Mouse (Mus musculus) ovary, postnatal 36 days (tissue): Measurements from ENCODE around the gene Gm13698.
"Not testable (repeated sequence)": the region's sequence is repeated elsewhere in the genome, so short reads cannot be mapped to it uniquely, and the experiment has no call there.

Experiments
- DNase-seq: peaks from one replicate; pipeline ENCODE4 v3.0.0; 2022; ENCODE audit warnings: low spot score, mixed read lengths

Gm13698 gene

GRCm38 (mm10) chr2:83955393-83955792, at the start of gene Gm13698:
Gene Gm13698, plus strand, starts transcription at chr2:83955693.
- not testable (repeated sequence) for DNase-seq

GRCm38 (mm10) chr2:83929478-83930088, 25.9 kb upstream of the Gm13698 start:
- DNase-seq: no peak

- DNase-seq: peak; percentile 51
Observed at GRCm38 (mm10) chr2:83940931-83941361, 14.5 kb upstream of the Gm13698 start, which contains the start of gene Zswim2. Gene Zswim2, minus strand, starts transcription at chr2:83941228.

GRCm38 (mm10) chr2:83941378-83941777, 14.1 kb upstream of the Gm13698 start:
- no peak for DNase-seq

- DNase-seq: no peak
Observed at GRCm38 (mm10) chr2:83941792-83942191, 13.7 kb upstream of the Gm13698 start.

- DNase-seq: not testable (repeated sequence)
Observed at GRCm38 (mm10) chr2:83961203-83961602, 5.7 kb downstream of the Gm13698 start, which contains the start of gene Gm13693. Gene Gm13693, plus strand, starts transcription at chr2:83961503.

- not testable (repeated sequence) for DNase-seq
Observed at GRCm38 (mm10) chr2:83967013-83967412, 11.5 kb downstream of the Gm13698 start, which contains the start of gene Gm13695. Gene Gm13695, plus strand, starts transcription at chr2:83967313.

- DNase-seq: not testable (repeated sequence)
Observed at GRCm38 (mm10) chr2:83972823-83973222, 17.3 kb downstream of the Gm13698 start, which contains the start of gene Gm13696. Gene Gm13696, plus strand, starts transcription at chr2:83973123.

- not testable (repeated sequence) for DNase-seq
Observed at GRCm38 (mm10) chr2:83978633-83979032, 23.1 kb downstream of the Gm13698 start, which contains the start of gene Gm13694. Gene Gm13694, plus strand, starts transcription at chr2:83978933.

- not testable (repeated sequence) for DNase-seq
Observed at GRCm38 (mm10) chr2:83984443-83984842, 28.9 kb downstream of the Gm13698 start, which contains the start of gene Gm13697. Gene Gm13697, plus strand, starts transcription at chr2:83984743.

GRCm38 (mm10) chr2:83990253-83990652, 34.8 kb downstream of the Gm13698 start, which contains the start of gene Gm13691:
Gene Gm13691, plus strand, starts transcription at chr2:83990553.
- not testable (repeated sequence) for DNase-seq

- DNase-seq: not testable (repeated sequence)
Observed at GRCm38 (mm10) chr2:83993639-83994255, 38.3 kb downstream of the Gm13698 start.

GRCm38 (mm10) chr2:83994526-83994925, 39.0 kb downstream of the Gm13698 start:
- not testable (repeated sequence) for DNase-seq
